Mouse (Mus musculus) frontal cortex, postnatal 25 days (tissue): ENCODE results near the gene Mon2.
"Not testable (repeated sequence)": the region's sequence is repeated elsewhere in the genome, so short reads cannot be mapped to it uniquely, and the experiment has no call there.

Experiments
- DNase-seq, 2 experiments: peaks; one replicate each; pipeline ENCODE4 v3.0.0; 2022; ENCODE audit warnings: low spot score in 2 of 2

Mon2 gene

DNA sequence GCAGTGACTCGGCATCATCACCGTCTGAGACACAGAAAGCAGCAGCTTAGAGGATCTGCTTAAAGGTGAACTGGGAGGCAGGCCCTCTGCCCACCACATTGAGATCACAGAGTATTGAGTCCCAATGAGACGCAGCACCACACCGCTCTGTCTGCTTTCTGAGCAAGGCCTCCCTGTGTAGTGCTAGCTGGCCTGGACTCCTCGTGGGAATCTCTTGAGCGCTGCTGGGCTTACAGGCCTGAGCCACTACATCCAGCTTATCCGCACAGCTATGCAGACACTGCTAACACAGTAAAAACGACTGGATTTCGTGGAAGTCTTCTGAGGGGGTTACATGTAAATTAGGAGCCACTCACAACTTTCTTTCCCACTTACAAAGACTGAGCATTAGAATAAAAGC, 84.7 kb downstream of the Mon2 start:
- DNase-seq, result no peak

GRCm38 (mm10) chr10:122991053-122991452, 85.3 kb downstream of the Mon2 start:
- DNase-seq, result no peak

GRCm38 (mm10) chr10:122990606-122991005, 85.7 kb downstream of the Mon2 start:
- no peak for DNase-seq

- DNase-seq, result no peak
Measured at GRCm38 (mm10) chr10:122989916-122990315, 86.4 kb downstream of the Mon2 start.

DNA sequence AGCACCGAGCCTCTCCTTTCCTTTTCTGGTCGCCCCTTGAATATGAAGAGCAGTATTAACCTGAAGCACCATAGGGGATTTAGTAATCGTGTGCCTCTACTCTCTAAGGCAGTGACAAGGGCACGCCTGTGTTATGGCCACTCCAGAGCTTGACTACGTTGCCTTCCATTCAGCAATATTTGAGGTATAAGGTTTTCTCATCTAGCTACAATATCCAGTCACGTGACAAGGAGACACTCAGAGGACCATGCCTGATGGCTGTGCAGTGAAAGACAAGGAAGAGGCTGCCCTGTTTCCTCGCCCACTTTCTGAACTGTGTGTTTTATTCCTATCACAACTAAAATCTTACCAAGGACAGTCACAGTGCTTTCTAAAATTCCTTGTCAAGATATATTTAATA, 87.9 kb downstream of the Mon2 start:
- no peak for DNase-seq

DNA sequence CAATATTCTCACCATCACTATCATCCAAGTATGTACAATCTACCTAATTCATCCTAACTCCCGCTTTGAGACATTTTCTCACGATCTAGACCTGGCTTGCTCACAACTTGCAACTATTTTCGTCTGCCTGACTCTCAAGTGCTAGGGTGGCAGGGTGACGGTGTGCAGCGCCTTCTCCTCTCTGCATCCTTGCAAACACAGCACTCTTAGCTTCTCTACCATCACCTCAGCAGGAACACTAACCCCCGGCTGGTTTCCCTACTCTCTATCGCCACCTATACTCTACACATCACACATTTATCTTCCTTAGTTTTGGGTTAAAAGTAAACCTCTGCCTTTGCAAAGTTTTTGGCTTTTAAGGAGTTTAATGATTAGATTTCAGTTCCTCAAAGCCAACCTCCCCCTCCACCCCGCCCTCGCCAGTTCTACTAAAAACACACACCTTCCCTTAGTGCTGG, 88.6 kb downstream of the Mon2 start:
- peak in 1 of 2 experiments; percentile 33 for DNase-seq

GRCm38 (mm10) chr10:122986320-122987225, 89.7 kb downstream of the Mon2 start:
- peak; percentile 47 to 51 for DNase-seq

GRCm38 (mm10) chr10:122985515-122986319, 90.6 kb downstream of the Mon2 start:
- peak; percentile 60 to 71 for DNase-seq

- no peak for DNase-seq
Measured at GRCm38 (mm10) chr10:122985252-122985514, 91.1 kb downstream of the Mon2 start.

GRCm38 (mm10) chr10:122984531-122985251, 91.6 kb downstream of the Mon2 start:
- no peak for DNase-seq

DNA sequence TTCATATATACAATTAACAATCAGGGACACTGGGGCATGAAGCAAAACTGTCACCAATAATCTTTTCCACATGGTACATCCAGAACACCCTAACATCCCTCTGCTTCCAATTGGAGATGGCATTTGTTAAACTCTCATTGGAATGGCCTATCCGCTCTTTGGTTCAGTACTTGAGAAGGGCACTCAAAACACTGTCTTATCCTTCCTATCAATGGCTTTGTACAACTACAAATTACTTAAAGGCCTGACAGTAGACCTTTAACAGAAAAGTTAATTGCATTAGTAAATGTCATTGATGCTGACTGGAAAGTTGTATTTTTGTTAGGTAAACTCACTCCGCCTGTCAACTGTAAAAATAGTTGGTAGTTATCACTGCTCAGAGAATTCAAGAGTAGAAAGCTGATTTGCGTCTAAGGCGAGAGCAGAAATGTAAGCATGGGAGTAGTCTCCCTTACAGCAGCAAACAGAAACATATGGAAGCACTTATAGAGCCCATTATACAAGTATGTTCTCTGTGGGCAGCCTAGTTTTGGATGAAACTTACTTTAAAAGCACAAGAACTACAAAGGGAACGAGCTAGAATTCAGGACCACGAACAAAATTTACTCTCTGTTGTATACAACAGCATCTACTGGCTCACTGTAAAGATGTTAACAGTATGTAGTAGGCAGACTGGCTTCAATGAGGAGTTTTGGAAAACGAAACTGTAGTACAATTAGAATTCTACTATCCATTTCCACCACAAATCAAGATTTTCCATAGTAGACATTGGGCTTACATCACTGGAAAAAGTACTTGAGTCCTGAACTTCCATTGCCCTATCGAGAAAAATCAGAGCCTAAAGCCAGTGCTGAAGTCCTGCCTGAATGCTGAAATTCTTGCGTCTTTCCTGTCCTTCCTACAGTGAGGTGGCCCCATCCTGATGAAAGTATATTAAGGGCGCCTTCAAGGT, 92.5 kb downstream of the Mon2 start:
- DNase-seq, result no peak

DNA sequence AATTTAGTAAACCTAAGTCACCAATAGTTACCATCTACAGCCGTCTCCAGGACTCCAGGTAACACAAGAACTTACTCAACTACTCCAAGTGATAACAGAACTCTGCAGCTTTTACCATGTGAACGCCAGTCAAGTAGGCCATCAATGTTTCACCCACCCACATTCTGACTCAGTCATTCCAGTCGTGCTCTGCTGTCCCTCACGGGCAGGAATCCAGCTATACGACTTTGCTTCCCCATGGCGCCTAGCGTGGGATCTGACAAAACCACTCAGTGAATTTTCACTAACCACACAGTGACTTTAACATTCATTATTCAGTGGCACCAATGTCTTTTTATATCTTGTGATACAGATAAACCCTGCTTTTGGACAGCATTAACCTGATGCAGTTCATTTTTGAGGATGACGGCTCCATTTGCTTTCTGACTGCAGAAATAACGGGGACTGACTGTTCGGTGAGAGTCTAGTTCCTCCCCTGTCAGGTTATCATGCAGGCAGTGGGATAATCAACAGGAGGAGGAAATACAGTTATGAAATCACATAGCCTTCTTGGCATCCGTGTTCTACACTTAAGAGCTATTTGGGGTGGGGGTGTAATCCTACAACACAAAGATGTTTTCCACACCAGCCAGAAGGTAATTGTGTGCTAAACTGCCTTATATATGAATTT, 93.3 kb downstream of the Mon2 start:
- DNase-seq, result no peak

GRCm38 (mm10) chr10:122980123-122980522, 96.2 kb downstream of the Mon2 start:
- DNase-seq, result no peak

DNA sequence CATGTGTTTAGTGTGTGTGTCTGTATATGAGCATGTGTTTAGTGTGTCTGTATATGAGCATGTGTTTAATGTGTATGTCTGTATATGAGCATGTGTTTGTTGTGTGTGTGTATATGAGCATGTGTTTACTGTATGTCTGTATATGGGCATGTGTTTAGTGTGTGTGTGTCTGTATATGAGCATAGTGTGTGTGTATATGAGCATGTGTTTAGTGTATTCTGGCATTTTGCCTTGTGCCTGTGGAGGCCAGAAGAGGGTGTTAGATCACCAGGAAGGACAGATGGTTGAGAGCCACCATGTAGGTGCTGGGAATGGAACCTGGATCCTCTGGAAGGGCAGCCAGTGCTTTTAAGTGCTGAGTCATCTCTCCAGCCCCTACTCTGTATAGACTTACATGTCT, 96.9 kb downstream of the Mon2 start:
- DNase-seq, result no peak

GRCm38 (mm10) chr10:122976038-122976437, 100.3 kb downstream of the Mon2 start:
- DNase-seq, result no peak

DNA sequence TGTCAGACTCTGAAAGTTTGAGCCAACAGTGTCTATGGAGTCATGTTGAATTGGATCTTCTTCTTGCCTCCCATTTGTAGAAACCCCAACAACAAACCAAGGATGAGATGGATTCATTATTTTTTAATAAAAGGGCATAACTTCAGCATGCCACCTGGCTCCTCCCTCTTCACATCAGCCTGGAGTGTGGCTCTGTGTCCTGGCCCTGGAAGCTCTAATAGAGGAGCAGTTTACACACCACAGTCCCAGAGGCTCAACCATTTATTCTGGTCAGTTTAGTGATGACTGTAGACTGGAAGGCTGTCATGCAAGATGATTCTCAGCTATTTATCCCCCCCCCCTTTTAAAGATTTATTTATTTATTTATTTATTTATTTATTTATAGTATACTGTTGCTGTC, 103.1 kb downstream of the Mon2 start:
- DNase-seq, result no peak

- no peak for DNase-seq
Measured at GRCm38 (mm10) chr10:122970188-122970587, 106.1 kb downstream of the Mon2 start.

DNA sequence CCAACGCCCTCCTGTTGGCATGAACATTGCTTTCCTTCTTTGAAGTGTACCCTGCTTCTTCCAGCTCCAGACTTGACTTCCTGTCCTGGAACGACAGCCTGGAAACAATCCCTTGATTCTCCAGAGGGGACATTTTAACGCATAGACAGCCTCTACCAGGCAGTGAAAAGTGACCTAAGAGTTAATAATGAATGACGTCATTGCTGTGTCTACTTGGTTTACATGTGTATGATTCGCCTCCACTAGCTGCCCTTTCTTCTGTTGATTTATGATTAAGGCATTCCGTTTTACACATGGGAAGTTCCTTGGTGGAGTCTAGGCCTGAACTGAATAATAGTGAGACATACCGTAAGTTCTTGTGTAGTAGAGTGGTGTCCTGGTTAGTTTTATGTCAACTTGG, 109.9 kb downstream of the Mon2 start:
- no peak for DNase-seq

- not testable (repeated sequence) for DNase-seq
Measured at GRCm38 (mm10) chr10:122965650-122966049, 110.7 kb downstream of the Mon2 start.

DNA sequence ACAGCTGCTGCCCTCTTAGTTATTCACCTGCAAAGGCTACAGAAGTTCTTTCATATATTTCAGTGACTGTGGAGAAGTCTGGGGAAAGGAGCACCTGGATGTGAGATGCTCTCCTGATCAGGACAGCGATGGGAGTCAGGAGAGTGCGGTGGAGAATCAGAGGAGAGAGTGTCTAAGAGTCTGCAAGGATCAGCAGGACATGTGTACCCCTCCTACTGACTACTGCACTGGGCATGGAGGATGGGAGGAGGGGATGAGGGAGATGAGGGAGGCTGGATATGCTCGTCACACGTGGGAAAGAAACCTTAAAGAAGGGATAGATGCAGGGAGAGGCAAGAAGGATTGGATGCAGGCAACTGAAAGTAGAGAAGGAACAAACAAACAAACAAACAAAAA, 112.1 kb downstream of the Mon2 start:
- no peak for DNase-seq
